Mouse (Mus musculus) embryo, embryonic 11 days (tissue): ENCODE results near the gene Tubg2.
"Not testable (repeated sequence)": the region's sequence is repeated elsewhere in the genome, so short reads cannot be mapped to it uniquely, and the experiment has no call there.

Experiments used
- DNase-seq: peaks from one replicate; pipeline ENCODE4 v3.0.0-alpha.2; 2015

Gene Tubg2

GRCm38 (mm10) chr11:101155728-101156371, at the start of gene Tubg2:
Tubg2 (plus strand) TSS chr11:101155907.
- peak; percentile 86 for DNase-seq

GRCm38 (mm10) chr11:101109351-101109750, 46.4 kb upstream of the Tubg2 start:
- DNase-seq, result no peak

GRCm38 (mm10) chr11:101110708-101111107, 45.0 kb upstream of the Tubg2 start:
- no peak for DNase-seq

GRCm38 (mm10) chr11:101111178-101111577, 44.5 kb upstream of the Tubg2 start:
- DNase-seq, result no peak

GRCm38 (mm10) chr11:101112186-101112585, 43.5 kb upstream of the Tubg2 start:
- no peak for DNase-seq

GRCm38 (mm10) chr11:101115564-101115963, 40.1 kb upstream of the Tubg2 start:
- no peak for DNase-seq

- no peak for DNase-seq
These were observed 37.6 kb upstream of the Tubg2 start for GRCm38 (mm10) chr11:101118105-101118504.

- peak; percentile 7 for DNase-seq
These were observed 36.5 kb upstream of the Tubg2 start for GRCm38 (mm10) chr11:101119131-101119760.

GRCm38 (mm10) chr11:101119761-101120544, 35.8 kb upstream of the Tubg2 start, which contains the start of the genes Retreg3 and Tubg1:
Retreg3 (minus strand) TSS chr11:101119893.
Tubg1 (plus strand) TSS chr11:101119938.
- peak; percentile 99 for DNase-seq

- no peak for DNase-seq
These were observed 35.0 kb upstream of the Tubg2 start for GRCm38 (mm10) chr11:101120545-101121188.

GRCm38 (mm10) chr11:101124494-101124893, 31.2 kb upstream of the Tubg2 start:
- DNase-seq, result not testable (repeated sequence)

- not testable (repeated sequence) for DNase-seq
These were observed 30.7 kb upstream of the Tubg2 start for GRCm38 (mm10) chr11:101125008-101125407.

- DNase-seq, result no peak
These were observed 28.6 kb upstream of the Tubg2 start for GRCm38 (mm10) chr11:101127075-101127474.

- DNase-seq, result no peak
These were observed 26.6 kb upstream of the Tubg2 start for GRCm38 (mm10) chr11:101128996-101129577.

- no peak for DNase-seq
These were observed 25.5 kb upstream of the Tubg2 start for GRCm38 (mm10) chr11:101130056-101130756.

GRCm38 (mm10) chr11:101131187-101131586, 24.5 kb upstream of the Tubg2 start:
- DNase-seq, result no peak

GRCm38 (mm10) chr11:101131701-101132100, 24.0 kb upstream of the Tubg2 start:
- peak; percentile 47 for DNase-seq

- no peak for DNase-seq
These were observed 22.7 kb upstream of the Tubg2 start for GRCm38 (mm10) chr11:101133037-101133436.

- no peak for DNase-seq
These were observed 21.4 kb upstream of the Tubg2 start for GRCm38 (mm10) chr11:101134217-101134865.

- no peak for DNase-seq
These were observed 18.7 kb upstream of the Tubg2 start for GRCm38 (mm10) chr11:101137000-101137399.

GRCm38 (mm10) chr11:101138536-101139181, 17.0 kb upstream of the Tubg2 start:
- DNase-seq, result peak; percentile 74
